Mouse (Mus musculus) embryonic facial prominence, embryonic 14.5 days (tissue): Measurements from ENCODE around the gene Aldh4a1. TPM values are rescaled to one million over a fixed set of nuclear protein-coding genes. Genes with fewer than 3 reads are reported as not detected.

Source experiments
- ATAC-seq: fragments of 200-750 bp; cut with Nextera tagmentation; 2 replicates; pipeline ENCODE4 v1.8.0; 2017; ENCODE audit warnings: low read depth, moderate number of reproducible peaks, moderate TSS enrichment
- DNase-seq: peaks from one replicate; pipeline ENCODE4 v3.0.0-alpha.2; 2015; ENCODE audit warnings: low spot score
- H3K27ac ChIP-seq: fragments of 300-500 bp; sonication (generic); replicated peaks from 2 replicates; pipeline ENCODE4 v1.5.1; 2014; ENCODE audit warnings: low read depth, mild to moderate bottlenecking, low read length, moderate library complexity
- H3K27me3 ChIP-seq: fragments of 300-500 bp; sonication (generic); replicated peaks from 2 replicates; pipeline ENCODE4 v1.6.1; 2014; ENCODE audit warnings: low read length; ENCODE audit not compliant: control insufficient read depth, insufficient read depth
- H3K36me3 ChIP-seq: fragments of 300-500 bp; sonication (generic); 2 replicates; pipeline ENCODE4 v1.6.1; 2014; ENCODE audit warnings: low read length, mixed read lengths; ENCODE audit not compliant: control insufficient read depth, insufficient read depth
- H3K4me1 ChIP-seq: fragments of 300-500 bp; sonication (generic); 2 replicates; pipeline ENCODE4 v1.6.1; 2014; ENCODE audit warnings: antibody characterized with exemption, low read length; ENCODE audit not compliant: control insufficient read depth, insufficient read depth
- H3K4me2 ChIP-seq: fragments of 300-500 bp; sonication (generic); 2 replicates; pipeline ENCODE4 v1.6.1; 2014; ENCODE audit warnings: low read depth, mild to moderate bottlenecking, low read length, moderate library complexity, mixed read lengths
- H3K4me3 ChIP-seq: fragments of 300-500 bp; sonication (generic); 2 replicates; pipeline ENCODE4 v1.5.1; 2014; ENCODE audit warnings: low read depth, mild to moderate bottlenecking, low read length
- H3K9ac ChIP-seq: fragments of 300-500 bp; sonication (generic); 2 replicates; pipeline ENCODE4 v1.6.1; 2014; ENCODE audit warnings: low read depth, mild to moderate bottlenecking, low read length, moderate library complexity, mixed read lengths
- H3K9me3 ChIP-seq: fragments of 300-500 bp; sonication (generic); 2 replicates; pipeline ENCODE4 v1.6.1; 2016; ENCODE audit warnings: low read length; ENCODE audit not compliant: control insufficient read depth
- WGBS: fragments of 180-500 bp; shearing (Covaris S2); extraction: QIAGEN DNeasy Blood & Tissue Kit; methylation state at CpG from one replicate; pipeline ENCODE4 v1.1.7; 2014; 5-methylcytosine and 5-hydroxymethylcytosine counted together
- polyA plus RNA-seq: library from polyadenylated mRNA; unstranded; fragments of >200 nt; fragmentation: Nextera tagmentation; extraction: Ambion mirVana; gene quantifications from 2 replicates; pipeline ENCODE4 v1.2.1, GENCODE M21; 2014

The Aldh4a1 gene
- polyA plus RNA-seq, 1 experiment from 2014 or later = 21.1 TPM

- no peak overlapping the region for H3K4me2 ChIP-seq
- WGBS = 22% methylated on average over 9 of the region's 9 CpGs
- H3K4me1 ChIP-seq = peaks cover 56% of the 10 kb centered on the region
- peak; percentile 10; the same call in 1 of the 2 replicates for ATAC-seq
- no peaks in the 10 kb centered on the region for H3K36me3 ChIP-seq
- H3K9ac ChIP-seq = no peak overlapping the region
- no peak overlapping the region for H3K4me3 ChIP-seq
- no peaks in the 10 kb centered on the region for H3K9me3 ChIP-seq
- H3K27me3 ChIP-seq = no peaks in the 10 kb centered on the region
- DNase-seq = peak; percentile 64
- H3K27ac ChIP-seq = peak overlapping the region; percentile 91
Observed at GRCm38 (mm10) chr4:139596715-139597114, 26.0 kb upstream of the Aldh4a1 start.

- WGBS = 36% methylated on average over 19 of the region's 20 CpGs
Observed at GRCm38 (mm10) chr4:139597286-139598284, 25.1 kb upstream of the Aldh4a1 start.

GRCm38 (mm10) chr4:139598356-139598755 is 24.3 kb upstream of the Aldh4a1 start:
- H3K9me3 ChIP-seq = no peaks in the 10 kb centered on the region
- H3K27ac ChIP-seq = peak overlapping the region; percentile 91
- no peak overlapping the region for H3K4me3 ChIP-seq
- peak overlapping the region; percentile 46 for H3K4me2 ChIP-seq
- DNase-seq (peak; percentile 25), ATAC-seq (no peak)
- peak overlapping the region; percentile 15; the same call in 1 of the 2 replicates for H3K9ac ChIP-seq
- H3K36me3 ChIP-seq = no peaks in the 10 kb centered on the region
- WGBS = 25% methylated on average over 13 of the region's 13 CpGs
- peaks cover 61% of the 10 kb centered on the region for H3K4me1 ChIP-seq
- no peaks in the 10 kb centered on the region for H3K27me3 ChIP-seq

More at GRCm38 (mm10) chr4:139597286-139598284, 25.1 kb upstream of the Aldh4a1 start:
- ATAC-seq (no peak; the same call in 1 of the 2 replicates), DNase-seq (peak; percentile 26)
- H3K36me3 ChIP-seq = no peaks in the 10 kb centered on the region
- peaks cover 61% of the 10 kb centered on the region for H3K4me1 ChIP-seq
- H3K4me3 ChIP-seq = no peak overlapping the region
- peak overlapping the region; percentile 46 for H3K4me2 ChIP-seq
- H3K27ac ChIP-seq = peak overlapping the region; percentile 91
- H3K9ac ChIP-seq = peak overlapping the region; percentile 15; the same call in 1 of the 2 replicates
- H3K9me3 ChIP-seq = no peaks in the 10 kb centered on the region
- no peaks in the 10 kb centered on the region for H3K27me3 ChIP-seq

GRCm38 (mm10) chr4:139598950-139599518 is 23.6 kb upstream of the Aldh4a1 start:
- H3K4me3 ChIP-seq = peak overlapping the region; percentile 17
- peaks cover 61% of the 10 kb centered on the region for H3K4me1 ChIP-seq
- WGBS = under 1% methylated on average over 12 of the region's 12 CpGs
- H3K9ac ChIP-seq = peak overlapping the region; percentile 41
- no peaks in the 10 kb centered on the region for H3K9me3 ChIP-seq
- ATAC-seq (peak; percentile 66), DNase-seq (peak; percentile 97)
- peak overlapping the region; percentile 91 for H3K27ac ChIP-seq
- no peaks in the 10 kb centered on the region for H3K27me3 ChIP-seq
- H3K4me2 ChIP-seq = peak overlapping the region; percentile 46
- no peaks in the 10 kb centered on the region for H3K36me3 ChIP-seq

GRCm38 (mm10) chr4:139601519-139602356 is 20.9 kb upstream of the Aldh4a1 start:
- WGBS = 39% methylated on average over 7 of the region's 7 CpGs
- Histone ChIP-seq H3K4me2 (no peak overlapping the region), H3K27me3 (no peaks in the 10 kb centered on the region), H3K9ac (0 out of 2 replicates have a peak overlapping the region, but pooled peaks have one; percentile 35), H3K4me3 (no peak overlapping the region), H3K27ac (peak overlapping the region; percentile 45), H3K9me3 (no peaks in the 10 kb centered on the region), H3K36me3 (peaks cover 22% of the 10 kb centered on the region; the same call in 1 of the 2 replicates), H3K4me1 (peaks cover 44% of the 10 kb centered on the region)
- DNase-seq (peak; percentile 52), ATAC-seq (no peak; the same call in 1 of the 2 replicates)

- no peak for DNase-seq
Observed at GRCm38 (mm10) chr4:139602357-139603244, 20.1 kb upstream of the Aldh4a1 start, which contains the start of gene Gm21969. Gm21969 (plus strand) TSS chr4:139603186.

GRCm38 (mm10) chr4:139605216-139605615 is 17.4 kb upstream of the Aldh4a1 start:
- Histone ChIP-seq H3K4me1 (peaks cover 10% of the 10 kb centered on the region), H3K4me2 (no peak overlapping the region), H3K9ac (no peak overlapping the region), H3K36me3 (peaks cover 37% of the 10 kb centered on the region; the same call in 1 of the 2 replicates), H3K27ac (no peak overlapping the region; the same call in 1 of the 2 replicates), H3K4me3 (no peak overlapping the region), H3K27me3 (no peaks in the 10 kb centered on the region), H3K9me3 (no peaks in the 10 kb centered on the region)
- DNase-seq (no peak), ATAC-seq (no peak)
- 81% methylated on average over 8 of the region's 11 CpGs for WGBS

More at GRCm38 (mm10) chr4:139602357-139603244, 20.1 kb upstream of the Aldh4a1 start, which contains the start of gene Gm21969:
- H3K4me1 ChIP-seq = peaks cover 35% of the 10 kb centered on the region
- no peak for ATAC-seq
- peaks cover 30% of the 10 kb centered on the region; the same call in 1 of the 2 replicates for H3K36me3 ChIP-seq
- 57% methylated on average over 14 of the region's 14 CpGs for WGBS
- no peak within 1 kb of the TSS for H3K4me2 ChIP-seq
- H3K27me3 ChIP-seq = no peaks in the 10 kb centered on the region
- H3K9ac ChIP-seq = 0 out of 2 replicates have a peak within 1 kb of the TSS, but pooled peaks have one; percentile 35
- H3K9me3 ChIP-seq = no peaks in the 10 kb centered on the region
- H3K27ac ChIP-seq = peak within 1 kb of the TSS; percentile 45
- no peak within 1 kb of the TSS for H3K4me3 ChIP-seq
